Mouse (Mus musculus) stomach, postnatal 0 days (tissue): ENCODE data around the gene Plxna4. TPM values are rescaled to one million over a fixed set of nuclear protein-coding genes. Genes with fewer than 3 reads are reported as not detected.

Experiments
- ATAC-seq: fragments of 200-750 bp; cut with Nextera tagmentation; 2 replicates; pipeline ENCODE4 v1.8.0; 2017; ENCODE audit not compliant: low FRiP score, low TSS enrichment
- DNase-seq: peaks from one replicate; pipeline ENCODE4 v3.0.0-alpha.2; 2016; ENCODE audit warnings: low spot score
- H3K27ac ChIP-seq: fragments of 300-500 bp; sonication (generic); replicated peaks from 2 replicates; pipeline ENCODE4 v1.5.1; 2014; ENCODE audit warnings: mild to moderate bottlenecking, control low read depth
- H3K27me3 ChIP-seq: fragments of 300-500 bp; sonication (generic); 2 replicates; pipeline ENCODE4 v1.6.1; 2014; ENCODE audit warnings: low read length; ENCODE audit not compliant: control insufficient read depth, insufficient read depth
- H3K36me3 ChIP-seq: fragments of 300-500 bp; sonication (generic); 2 replicates; pipeline ENCODE4 v1.6.1; 2014; ENCODE audit warnings: low read length, mixed read lengths; ENCODE audit not compliant: control insufficient read depth, insufficient read depth
- H3K4me1 ChIP-seq: fragments of 300-500 bp; sonication (generic); replicated peaks from 2 replicates; pipeline ENCODE4 v1.6.1; 2014; ENCODE audit warnings: antibody characterized with exemption; ENCODE audit not compliant: control insufficient read depth, insufficient read depth
- H3K4me2 ChIP-seq: fragments of 300-500 bp; sonication (generic); replicated peaks from 2 replicates; pipeline ENCODE4 v1.6.1; 2014; ENCODE audit warnings: low read depth, mild to moderate bottlenecking, control low read depth, moderate library complexity
- H3K4me3 ChIP-seq: fragments of 300-500 bp; sonication (generic); 2 replicates; pipeline ENCODE4 v1.5.1; 2014; ENCODE audit warnings: low read depth, low read length, control low read depth
- H3K9ac ChIP-seq: fragments of 300-500 bp; sonication (generic); 2 replicates; pipeline ENCODE4 v1.6.1; 2014; ENCODE audit warnings: mild to moderate bottlenecking, low read length, control low read depth, mixed read lengths
- H3K9me3 ChIP-seq: fragments of 300-500 bp; sonication (generic); 2 replicates; pipeline ENCODE4 v1.6.1; 2016; ENCODE audit warnings: low read length; ENCODE audit not compliant: control insufficient read depth
- CTCF ChIP-seq: IDR thresholded peaks from 2 replicates; pipeline ENCODE4 v1.5.1; 2016; ENCODE audit warnings: antibody characterized with exemption, low read depth, mild to moderate bottlenecking, moderate library complexity
- EP300 ChIP-seq: optimal IDR thresholded peaks from 2 replicates; pipeline ENCODE3; 2016; ENCODE audit warnings: antibody characterized with exemption
- WGBS: fragments of 180-500 bp; shearing (Covaris S2); extraction: QIAGEN DNeasy Blood & Tissue Kit; methylation state at CpG from one replicate; pipeline ENCODE4 v1.1.7; 2014; 5-methylcytosine and 5-hydroxymethylcytosine counted together
- polyA plus RNA-seq: library from polyadenylated mRNA; unstranded; fragments of >200 nt; fragmentation: Nextera tagmentation; extraction: Ambion mirVana; gene quantifications from 2 replicates; pipeline ENCODE4 v1.2.1, GENCODE M21; 2015

Gene Plxna4
- polyA plus RNA-seq, 1 experiment from 2014 or later = 1.1 TPM

DNA sequence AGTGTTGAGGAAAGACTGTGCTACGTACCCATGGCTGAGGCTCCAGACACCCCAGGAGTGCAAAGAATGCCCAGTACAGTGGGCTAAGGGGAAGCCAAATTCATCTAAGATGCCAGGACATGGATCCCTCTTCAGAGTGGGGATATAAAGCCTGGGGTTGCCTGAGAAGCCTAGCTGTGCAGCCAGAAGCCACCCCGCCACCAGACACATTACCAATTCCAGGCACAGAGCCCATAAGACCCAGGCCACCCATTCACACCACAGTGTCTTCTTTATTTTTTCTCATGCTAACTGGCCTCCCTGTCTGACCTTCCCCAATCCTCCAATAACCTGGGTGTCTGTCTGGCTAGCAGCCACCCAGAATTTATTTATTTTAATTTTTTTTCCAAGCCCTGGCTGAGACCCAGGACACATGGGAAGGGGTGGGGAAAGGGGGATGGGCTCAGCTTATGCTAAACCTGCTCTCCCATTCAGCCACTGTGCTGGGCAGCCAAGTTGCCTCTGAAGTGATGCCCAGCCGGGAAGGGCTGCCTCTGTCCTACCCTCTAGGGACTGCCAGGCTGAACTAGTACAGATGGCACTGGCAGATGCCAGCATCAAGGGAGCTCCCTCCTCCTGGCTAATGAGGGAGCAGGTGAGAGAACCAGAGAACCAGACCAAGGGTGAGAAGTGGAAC is 185.3 kb downstream of the Plxna4 start:
- no peak overlapping the region for H3K9ac ChIP-seq
- H3K27me3 ChIP-seq = no peaks in the 10 kb centered on the region
- H3K27ac ChIP-seq = no peak overlapping the region
- H3K4me1 ChIP-seq = no peaks in the 10 kb centered on the region
- no peak for ATAC-seq
- no peak for TF ChIP-seq CTCF
- TF ChIP-seq EP300 = no peak
- H3K36me3 ChIP-seq = no peaks in the 10 kb centered on the region
- no peak overlapping the region for H3K4me2 ChIP-seq
- WGBS = 68% methylated on average over 3 of the region's 3 CpGs
- DNase-seq = no peak
- no peaks in the 10 kb centered on the region for H3K9me3 ChIP-seq
- no peak overlapping the region for H3K4me3 ChIP-seq

GRCm38 (mm10) chr6:32398261-32398660 is 189.7 kb downstream of the Plxna4 start:
- TF ChIP-seq EP300 = no peak
- no peak for TF ChIP-seq CTCF
- no peak for DNase-seq
- Histone ChIP-seq H3K9ac (no peak overlapping the region), H3K27ac (no peak overlapping the region), H3K4me2 (no peak overlapping the region), H3K9me3 (no peaks in the 10 kb centered on the region), H3K36me3 (no peaks in the 10 kb centered on the region), H3K27me3 (no peaks in the 10 kb centered on the region), H3K4me1 (no peaks in the 10 kb centered on the region), H3K4me3 (no peak overlapping the region)
- ATAC-seq = no peak
- 87% methylated on average over 3 of the region's 3 CpGs for WGBS

- TF ChIP-seq EP300 = no peak
- no peak for TF ChIP-seq CTCF
- no peak overlapping the region for H3K4me3 ChIP-seq
- no peaks in the 10 kb centered on the region for H3K36me3 ChIP-seq
- H3K4me2 ChIP-seq = no peak overlapping the region
- no peaks in the 10 kb centered on the region for H3K9me3 ChIP-seq
- ATAC-seq (peak; percentile 59; the same call in 1 of the 2 replicates), DNase-seq (peak; percentile 54)
- peak overlapping the region; percentile 65; the same call in 1 of the 2 replicates for H3K27ac ChIP-seq
- WGBS = 31% methylated on average over 6 of the region's 6 CpGs
- H3K4me1 ChIP-seq = no peaks in the 10 kb centered on the region
- H3K9ac ChIP-seq = no peak overlapping the region
- no peaks in the 10 kb centered on the region for H3K27me3 ChIP-seq
Measured at GRCm38 (mm10) chr6:32397133-32397730, 190.8 kb downstream of the Plxna4 start.

DNA sequence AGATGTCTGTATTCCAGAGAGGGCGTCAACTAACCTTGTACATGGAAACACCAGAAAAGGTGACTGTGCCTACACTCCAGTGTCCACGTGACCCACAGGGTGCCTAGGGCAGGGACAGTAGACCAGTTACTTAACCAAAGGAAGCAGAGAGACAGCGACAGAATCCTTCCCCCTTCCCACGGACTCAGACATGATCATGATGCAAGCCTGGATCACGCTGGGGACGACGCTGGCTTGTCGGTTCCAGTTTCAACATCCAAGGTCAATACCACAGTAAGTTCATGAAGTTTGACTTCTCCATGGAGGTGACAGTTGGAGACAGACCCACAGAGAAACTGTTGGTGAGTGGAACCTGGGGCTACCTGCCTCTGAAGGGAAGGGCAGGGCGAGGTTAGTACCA is 192.6 kb downstream of the Plxna4 start:
- H3K9me3 ChIP-seq = no peaks in the 10 kb centered on the region
- no peak overlapping the region for H3K27ac ChIP-seq
- H3K4me3 ChIP-seq = no peak overlapping the region
- no peaks in the 10 kb centered on the region for H3K36me3 ChIP-seq
- ATAC-seq = no peak
- DNase-seq = no peak
- no peaks in the 10 kb centered on the region for H3K4me1 ChIP-seq
- H3K4me2 ChIP-seq = no peak overlapping the region
- no peak overlapping the region for H3K9ac ChIP-seq
- TF ChIP-seq CTCF (no peak), EP300 (no peak)
- no peaks in the 10 kb centered on the region for H3K27me3 ChIP-seq
- WGBS = 88% methylated on average over 9 of the region's 9 CpGs

DNA sequence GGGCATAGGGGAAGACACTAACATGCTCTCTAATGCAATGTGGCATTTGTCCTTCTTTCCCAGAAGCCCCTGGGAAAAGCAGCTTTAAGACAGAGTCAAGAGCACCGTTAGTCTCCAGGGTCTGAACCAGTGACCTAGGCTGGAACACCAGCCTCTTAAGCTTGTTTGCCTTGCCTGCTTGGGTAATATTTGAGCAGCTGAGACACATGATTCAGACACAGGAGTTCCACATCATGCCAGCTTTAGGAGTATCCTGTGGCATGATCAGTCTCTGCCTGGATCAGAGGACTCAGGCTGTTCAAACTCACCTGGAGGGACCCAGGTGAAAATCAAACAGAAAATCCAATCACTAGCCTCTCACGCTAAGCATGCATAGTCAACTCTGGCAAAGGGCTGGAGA is 195.7 kb downstream of the Plxna4 start:
- Histone ChIP-seq H3K4me1 (no peaks in the 10 kb centered on the region), H3K9me3 (no peaks in the 10 kb centered on the region), H3K9ac (no peak overlapping the region), H3K27ac (no peak overlapping the region), H3K27me3 (no peaks in the 10 kb centered on the region), H3K4me2 (no peak overlapping the region), H3K36me3 (no peaks in the 10 kb centered on the region), H3K4me3 (no peak overlapping the region)
- TF ChIP-seq EP300 (no peak), CTCF (no peak)
- WGBS = 71% methylated on average over 2 of the region's 2 CpGs
- DNase-seq (no peak), ATAC-seq (no peak)

DNA sequence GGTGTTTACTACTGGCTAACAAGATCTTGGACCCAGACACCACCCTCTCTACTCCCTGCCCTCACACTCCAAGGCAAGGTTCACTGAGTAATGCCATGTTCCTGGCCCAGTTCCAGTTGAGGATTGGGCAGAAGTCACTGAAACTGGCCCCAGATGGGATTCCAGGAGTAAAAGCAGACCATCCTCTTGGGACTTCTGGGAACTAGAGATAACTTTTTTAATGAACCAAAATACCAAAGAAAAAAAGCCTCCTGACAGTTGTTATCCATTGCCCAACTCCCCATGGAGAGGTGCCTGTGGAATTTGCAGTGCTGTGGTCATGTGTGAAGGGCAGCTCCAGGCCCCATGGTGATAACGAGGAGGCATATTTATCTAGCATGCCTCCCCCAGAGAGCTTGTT is 199.7 kb downstream of the Plxna4 start:
- TF ChIP-seq CTCF (no peak), EP300 (no peak)
- no peak for ATAC-seq
- Histone ChIP-seq H3K9ac (no peak overlapping the region), H3K27me3 (no peaks in the 10 kb centered on the region), H3K4me3 (no peak overlapping the region), H3K4me2 (no peak overlapping the region), H3K27ac (no peak overlapping the region), H3K9me3 (no peaks in the 10 kb centered on the region), H3K4me1 (no peaks in the 10 kb centered on the region), H3K36me3 (no peaks in the 10 kb centered on the region)
- 40% methylated on average over 1 of the region's 1 CpGs for WGBS
- DNase-seq = no peak
